Mouse (Mus musculus) erythroblast, embryonic 14.5 days (primary cell): ENCODE data around the gene Sh3bp1.

Experiments
- GATA1 ChIP-seq: IDR thresholded peaks from 2 replicates; pipeline ENCODE4 v1.6.1; 2012; ENCODE audit warnings: low read length, inconsistent platforms, mixed read lengths
- TAL1 ChIP-seq: IDR thresholded peaks from 3 replicates; pipeline ENCODE4 v1.6.1; 2012; ENCODE audit warnings: low read length, inconsistent platforms, mixed read lengths

GRCm38 (mm10) chr15:78875537-78875936, 24.0 kb upstream of the Sh3bp1 start:
- TF ChIP-seq TAL1: no peak
- TF ChIP-seq GATA1: no peak
